Mouse (Mus musculus): ENCODE data around the gene Cbln4.

GRCm38 (mm10) chr2:172040859-172041258, 2.4 kb downstream of the Cbln4 start:
- TF ChIP-seq CTCF (IDR thresholded peaks at IDR 0.05; ENCODE audit: control insufficient read depth, insufficient read depth, low read length) (no peak), POLR2A (IDR thresholded peaks at IDR 0.05; ENCODE audit: borderline replicate concordance, control insufficient read depth, low read depth, low read length) (no peak)

Measured in bone marrow, adult 2 months (tissue).